13 mouse cellular contexts compared by ENCODE assay signal in genomic region chr8:70558983-70559382, GRCm38 (mm10). TPM values are rescaled to one million over a fixed set of nuclear protein-coding genes. Genes with fewer than 3 reads are reported as not detected.
DNase-seq lines count a peak whose midpoint lies in the region; ATAC-seq and TF ChIP-seq lines count a peak whose summit lies in the region.
"Had no signal": no experiment of that assay in that cellular context is flagged by ENCODE, and none has a peak within 500 bp of the region (broad histone marks: within the 10 kb centered on the region; RNA-seq: fewer than 3 reads in every experiment).

No protein-coding gene starts in this region.

- H3K4me3 ChIP-seq in layer of hippocampus, adult 2 months: no peak overlapping the region
- H3K4me3 ChIP-seq: neural tube, embryonic 15.5 days had no signal

- DNase-seq in CD4-positive, CD25-positive, alpha-beta regulatory T cell, adult 2 months (ENCODE audit: low read depth, low spot score): peak; percentile 66
- DNase-seq in layer of hippocampus, adult 2 months (ENCODE audit: low spot score in 2 of 2): no peak
- no peak for DNase-seq in layer of hippocampus, postnatal 25 days (ENCODE audit: extremely low spot score in 1 of 2, low spot score in 1 of 2)
- DNase-seq in A20 (ENCODE audit: low read depth, low spot score): peak; percentile 48
- peak; percentile 62 for DNase-seq in induced T-regulatory cell, adult 2 months (ENCODE audit: low read depth)
- DNase-seq in frontal cortex, postnatal 14 days (ENCODE audit: low spot score in 2 of 2): no peak
- no peak for DNase-seq in cerebellum, adult 9-11 months
- DNase-seq: adrenal gland, postnatal 36 days; cerebellum, adult 11 months; left cerebral cortex, postnatal 4 days; midbrain, embryonic 14.5 days had no signal

- H3K27ac ChIP-seq in layer of hippocampus, adult 2 months: peak overlapping the region; percentile 80
- H3K27ac ChIP-seq: neural tube, embryonic 15.5 days had no signal

- ATAC-seq in CD4-positive, CD25-positive, alpha-beta regulatory T cell, adult 4 months: no peak

- peak; percentile 62 for TF ChIP-seq CTCF in layer of hippocampus, adult 2 months (conservative IDR thresholded peaks at IDR 0.05)

RNA-seq across cellular contexts. Expression of gene Ell, which starts 19.7 kb away (rescaled TPM):
- 10 to 100 TPM; 41.4 to 50.4 TPM for polyA plus RNA-seq in CD4-positive, CD25-positive, alpha-beta regulatory T cell, adult 4 months (2017; shearing (Covaris generic))
- 10 to 100 TPM; 20.5 to 24.4 TPM for total RNA-seq in layer of hippocampus, adult 2 months (2021)
- total RNA-seq in layer of hippocampus, postnatal 25 days (2021): 10 to 100 TPM; 20.3 to 23.5 TPM

RNA-seq across cellular contexts. Expression of gene Kxd1, which starts 31.2 kb away (rescaled TPM):
- polyA plus RNA-seq in CD4-positive, CD25-positive, alpha-beta regulatory T cell, adult 4 months (2017; shearing (Covaris generic)): 100 to 1,000 TPM; 146 to 173 TPM
- total RNA-seq in layer of hippocampus, adult 2 months (2021): 10 to 100 TPM; 37.2 to 40.7 TPM
- total RNA-seq in layer of hippocampus, postnatal 25 days (2021): 10 to 100 TPM; 37.8 to 38.0 TPM

RNA-seq across cellular contexts. Expression of gene Fkbp8, which starts 31.5 kb away (rescaled TPM):
- 100 to 1,000 TPM; 117 to 159 TPM for polyA plus RNA-seq in CD4-positive, CD25-positive, alpha-beta regulatory T cell, adult 4 months (2017; shearing (Covaris generic))
- 100 to 1,000 TPM; 447 to 453 TPM for total RNA-seq in layer of hippocampus, adult 2 months (2021)
- 100 to 1,000 TPM; 432 to 468 TPM for total RNA-seq in layer of hippocampus, postnatal 25 days (2021)

RNA-seq across cellular contexts. Expression of gene Isyna1, which starts 35.2 kb away (rescaled TPM):
- polyA plus RNA-seq in CD4-positive, CD25-positive, alpha-beta regulatory T cell, adult 4 months (2017; shearing (Covaris generic)): 10 to 100 TPM; 26.0 to 58.7 TPM
- total RNA-seq in layer of hippocampus, adult 2 months (2021): 10 to 100 TPM; 41.4 to 46.4 TPM
- total RNA-seq in layer of hippocampus, postnatal 25 days (2021): 10 to 100 TPM; 41.5 to 47.0 TPM

RNA-seq across cellular contexts. Expression of gene Uba52, which starts 48.4 kb away (rescaled TPM):
- 1,000 to 10,000 TPM; 3,148 to 3,732 TPM for polyA plus RNA-seq in CD4-positive, CD25-positive, alpha-beta regulatory T cell, adult 4 months (2017; shearing (Covaris generic))
- 1,000 to 10,000 TPM in 1 of 2 experiments, 100 to 1,000 TPM in 1; 970 to 1,000 TPM for total RNA-seq in layer of hippocampus, adult 2 months (2021)
- total RNA-seq in layer of hippocampus, postnatal 25 days (2021): 1,000 to 10,000 TPM; 1,005 to 1,128 TPM

Comparison
In these comparisons a context has a peak if more than half of its experiments do, and no peak if none do; other contexts are left out.
1. DNase-seq: peak in CD4-positive, CD25-positive, alpha-beta regulatory T cell, adult 2 months (single experiment), A20 (single experiment) and induced T-regulatory cell, adult 2 months (single experiment); none in layer of hippocampus, adult 2 months (0 of 2), layer of hippocampus, postnatal 25 days (0 of 2), frontal cortex, postnatal 14 days (0 of 2) and cerebellum, adult 9-11 months (single experiment).